Mouse (Mus musculus): ENCODE measurements at regions not wholly inside any gene's neighbourhood (a gene's known extent, or its start where the extent isn't known, plus 50 kb on each side); places are given as distances from the start of the nearest gene placed in this dataset.

GRCm38 (mm10) chr14:100630197-100630596, 345.7 kb upstream of the Klf12 start:
- Histone ChIP-seq H3K27me3 (ENCODE audit: control insufficient read depth, insufficient read depth, low read length) (no peaks in the 10 kb centered on the region), H3K9ac (ENCODE audit: low read length) (no peak overlapping the region), H3K4me3 (ENCODE audit: low read depth, low read length) (no peak overlapping the region), H3K4me1 (replicated peaks; ENCODE audit: control insufficient read depth, insufficient read depth, low read length) (no peaks in the 10 kb centered on the region), H3K27ac (ENCODE audit: low read depth, low read length) (no peak overlapping the region), H3K4me2 (ENCODE audit: low read depth, low read length, severe bottlenecking) (no peak overlapping the region), H3K9me3 (ENCODE audit: control insufficient read depth, low read length) (no peaks in the 10 kb centered on the region), H3K36me3 (ENCODE audit: control insufficient read depth, insufficient read depth, low read length) (no peaks in the 10 kb centered on the region)
- no peak for DNase-seq (ENCODE audit: low spot score)
- WGBS: 69% methylated on average over 6 of the region's 6 CpGs
- ATAC-seq (replicated peaks; ENCODE audit: low FRiP score): no peak

DNA sequence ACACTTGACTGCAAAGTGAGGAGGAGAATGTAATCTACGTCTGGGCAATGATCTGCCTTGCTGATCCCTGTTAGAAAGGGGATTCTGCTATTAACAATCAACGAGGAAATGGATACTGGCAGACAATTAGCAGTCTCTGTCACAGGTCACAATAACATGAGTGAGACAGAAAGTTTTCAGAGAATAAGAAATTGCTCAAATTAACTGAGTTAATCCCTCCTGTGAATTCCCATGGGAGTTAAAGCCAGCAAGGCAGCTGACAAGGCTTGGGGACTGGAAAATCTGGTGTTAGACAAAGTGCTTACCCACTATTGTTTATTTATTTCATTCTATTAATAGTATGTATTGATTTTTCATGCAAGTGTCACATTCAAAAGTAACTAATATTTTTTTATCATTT, 343.0 kb upstream of the Klf12 start:
- ATAC-seq (replicated peaks; ENCODE audit: low FRiP score): no peak
- no peak for DNase-seq (ENCODE audit: low spot score)
- H3K9ac ChIP-seq (ENCODE audit: low read length): no peak overlapping the region
- H3K4me1 ChIP-seq (replicated peaks; ENCODE audit: control insufficient read depth, insufficient read depth, low read length): no peaks in the 10 kb centered on the region
- no peak overlapping the region for H3K4me2 ChIP-seq (ENCODE audit: low read depth, low read length, severe bottlenecking)
- H3K9me3 ChIP-seq (ENCODE audit: control insufficient read depth, low read length): no peaks in the 10 kb centered on the region
- H3K27me3 ChIP-seq (ENCODE audit: control insufficient read depth, insufficient read depth, low read length): no peaks in the 10 kb centered on the region
- H3K36me3 ChIP-seq (ENCODE audit: control insufficient read depth, insufficient read depth, low read length): no peaks in the 10 kb centered on the region
- no peak overlapping the region for H3K27ac ChIP-seq (ENCODE audit: low read depth, low read length)
- H3K4me3 ChIP-seq (ENCODE audit: low read depth, low read length): no peak overlapping the region
- 20% methylated on average over 2 of the region's 2 CpGs for WGBS

- Histone ChIP-seq H3K4me2 (ENCODE audit: low read depth, low read length, severe bottlenecking) (no peak overlapping the region), H3K9ac (ENCODE audit: low read length) (no peak overlapping the region), H3K27ac (ENCODE audit: low read depth, low read length) (no peak overlapping the region), H3K36me3 (ENCODE audit: control insufficient read depth, insufficient read depth, low read length) (no peaks in the 10 kb centered on the region), H3K27me3 (ENCODE audit: control insufficient read depth, insufficient read depth, low read length) (no peaks in the 10 kb centered on the region), H3K4me3 (ENCODE audit: low read depth, low read length) (no peak overlapping the region), H3K9me3 (ENCODE audit: control insufficient read depth, low read length) (no peaks in the 10 kb centered on the region), H3K4me1 (replicated peaks; ENCODE audit: control insufficient read depth, insufficient read depth, low read length) (no peaks in the 10 kb centered on the region)
- ATAC-seq (replicated peaks; ENCODE audit: low FRiP score): peak; percentile 18; the same call in 1 of the 2 replicates
- WGBS: 60% methylated on average over 1 of the region's 1 CpGs
- DNase-seq (ENCODE audit: low spot score): no peak
These were observed 335.2 kb upstream of the Klf12 start for GRCm38 (mm10) chr14:100619656-100620030.

GRCm38 (mm10) chr14:100618793-100619655, 334.5 kb upstream of the Klf12 start:
- no peaks in the 10 kb centered on the region for H3K4me1 ChIP-seq (replicated peaks; ENCODE audit: control insufficient read depth, insufficient read depth, low read length)
- H3K9me3 ChIP-seq (ENCODE audit: control insufficient read depth, low read length): no peaks in the 10 kb centered on the region
- H3K4me3 ChIP-seq (ENCODE audit: low read depth, low read length): no peak overlapping the region
- no peak overlapping the region for H3K4me2 ChIP-seq (ENCODE audit: low read depth, low read length, severe bottlenecking)
- peak; percentile 55 for DNase-seq (ENCODE audit: low spot score)
- 74% methylated on average over 12 of the region's 12 CpGs for WGBS
- ATAC-seq (replicated peaks; ENCODE audit: low FRiP score): peak; percentile 73; the same call in 1 of the 2 replicates
- no peak overlapping the region for H3K9ac ChIP-seq (ENCODE audit: low read length)
- H3K27ac ChIP-seq (ENCODE audit: low read depth, low read length): no peak overlapping the region
- no peaks in the 10 kb centered on the region for H3K36me3 ChIP-seq (ENCODE audit: control insufficient read depth, insufficient read depth, low read length)
- no peaks in the 10 kb centered on the region for H3K27me3 ChIP-seq (ENCODE audit: control insufficient read depth, insufficient read depth, low read length)

DNA sequence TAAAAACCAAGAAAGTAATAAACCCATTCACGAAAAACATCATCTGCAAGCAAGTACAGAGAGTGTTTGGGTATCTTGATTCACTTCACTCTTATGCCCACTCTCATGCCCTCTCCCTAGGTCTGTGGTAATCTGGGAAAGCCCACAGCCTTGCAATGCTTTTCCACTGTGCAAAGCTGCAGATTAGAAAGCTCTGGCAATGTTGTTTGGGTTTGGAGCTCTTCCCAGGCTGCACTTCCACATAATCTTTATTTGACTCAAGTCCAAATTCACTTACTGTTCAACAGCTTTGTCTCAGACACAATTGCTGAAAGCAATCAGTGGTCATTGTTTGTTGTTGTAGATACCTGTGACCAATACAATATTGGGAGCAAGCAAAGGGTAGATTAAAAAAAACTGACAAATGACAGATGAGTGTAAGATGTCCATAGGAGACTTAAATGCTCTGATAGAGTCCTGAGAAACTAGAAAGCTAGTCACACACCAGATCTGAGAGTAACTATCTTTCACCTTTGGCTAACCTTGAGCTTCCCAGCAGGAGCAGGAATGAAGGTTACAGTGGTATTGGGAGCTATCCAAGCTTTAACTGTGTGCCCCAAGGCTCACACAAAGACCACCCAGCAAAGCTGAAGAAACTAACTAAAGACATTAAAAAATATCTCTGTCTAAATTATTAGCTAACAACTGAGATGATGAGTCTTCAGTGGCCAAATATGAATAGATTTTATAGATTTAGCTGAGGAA, 325.7 kb upstream of the Klf12 start:
- Histone ChIP-seq H3K9ac (ENCODE audit: low read length) (no peak overlapping the region), H3K4me2 (ENCODE audit: low read depth, low read length, severe bottlenecking) (no peak overlapping the region), H3K4me1 (replicated peaks; ENCODE audit: control insufficient read depth, insufficient read depth, low read length) (no peaks in the 10 kb centered on the region), H3K36me3 (ENCODE audit: control insufficient read depth, insufficient read depth, low read length) (no peaks in the 10 kb centered on the region), H3K27me3 (ENCODE audit: control insufficient read depth, insufficient read depth, low read length) (no peaks in the 10 kb centered on the region), H3K9me3 (ENCODE audit: control insufficient read depth, low read length) (no peaks in the 10 kb centered on the region), H3K27ac (ENCODE audit: low read depth, low read length) (no peak overlapping the region), H3K4me3 (ENCODE audit: low read depth, low read length) (no peak overlapping the region)
- WGBS: 97% methylated on average over 1 of the region's 1 CpGs
- DNase-seq (ENCODE audit: low spot score) (no peak), ATAC-seq (replicated peaks; ENCODE audit: low FRiP score) (no peak)

DNA sequence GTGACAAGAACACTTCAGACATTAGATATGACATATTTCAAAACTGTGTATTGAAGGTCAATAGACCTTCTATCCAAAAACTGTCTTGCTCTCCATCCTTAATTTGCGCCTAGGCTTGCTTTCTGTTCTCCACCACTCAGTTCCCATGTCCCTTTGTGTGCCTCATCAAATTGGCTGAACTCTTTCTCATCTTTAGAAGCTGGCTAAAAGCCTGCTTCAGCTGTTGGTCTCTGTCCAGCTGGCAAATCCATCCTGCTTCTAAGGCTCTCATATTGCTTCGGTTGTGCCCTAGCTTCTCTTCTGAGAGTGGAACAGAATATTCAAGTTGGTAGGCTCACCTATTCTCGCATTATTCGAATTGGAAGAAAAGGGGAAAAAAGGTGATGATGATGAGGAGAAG, 322.6 kb upstream of the Klf12 start:
- DNase-seq (ENCODE audit: low spot score): no peak
- no peak overlapping the region for H3K9ac ChIP-seq (ENCODE audit: low read length)
- no peak for ATAC-seq (replicated peaks; ENCODE audit: low FRiP score)
- no peaks in the 10 kb centered on the region for H3K9me3 ChIP-seq (ENCODE audit: control insufficient read depth, low read length)
- H3K36me3 ChIP-seq (ENCODE audit: control insufficient read depth, insufficient read depth, low read length): no peaks in the 10 kb centered on the region
- H3K4me2 ChIP-seq (ENCODE audit: low read depth, low read length, severe bottlenecking): no peak overlapping the region
- H3K4me3 ChIP-seq (ENCODE audit: low read depth, low read length): no peak overlapping the region
- H3K4me1 ChIP-seq (replicated peaks; ENCODE audit: control insufficient read depth, insufficient read depth, low read length): no peaks in the 10 kb centered on the region
- no peaks in the 10 kb centered on the region for H3K27me3 ChIP-seq (ENCODE audit: control insufficient read depth, insufficient read depth, low read length)
- H3K27ac ChIP-seq (ENCODE audit: low read depth, low read length): no peak overlapping the region
- WGBS: 95% methylated on average over 4 of the region's 4 CpGs

- Histone ChIP-seq H3K36me3 (ENCODE audit: control insufficient read depth, insufficient read depth, low read length) (no peaks in the 10 kb centered on the region), H3K4me3 (ENCODE audit: low read depth, low read length) (no peak overlapping the region), H3K4me1 (replicated peaks; ENCODE audit: control insufficient read depth, insufficient read depth, low read length) (no peaks in the 10 kb centered on the region), H3K9ac (ENCODE audit: low read length) (no peak overlapping the region), H3K4me2 (ENCODE audit: low read depth, low read length, severe bottlenecking) (no peak overlapping the region), H3K9me3 (ENCODE audit: control insufficient read depth, low read length) (no peaks in the 10 kb centered on the region), H3K27ac (ENCODE audit: low read depth, low read length) (no peak overlapping the region), H3K27me3 (ENCODE audit: control insufficient read depth, insufficient read depth, low read length) (no peaks in the 10 kb centered on the region)
- 72% methylated on average over 7 of the region's 7 CpGs for WGBS
- ATAC-seq (replicated peaks; ENCODE audit: low FRiP score) (no peak), DNase-seq (ENCODE audit: low spot score) (no peak)
These were observed 316.5 kb upstream of the Klf12 start for GRCm38 (mm10) chr14:100600886-100601451.

DNA sequence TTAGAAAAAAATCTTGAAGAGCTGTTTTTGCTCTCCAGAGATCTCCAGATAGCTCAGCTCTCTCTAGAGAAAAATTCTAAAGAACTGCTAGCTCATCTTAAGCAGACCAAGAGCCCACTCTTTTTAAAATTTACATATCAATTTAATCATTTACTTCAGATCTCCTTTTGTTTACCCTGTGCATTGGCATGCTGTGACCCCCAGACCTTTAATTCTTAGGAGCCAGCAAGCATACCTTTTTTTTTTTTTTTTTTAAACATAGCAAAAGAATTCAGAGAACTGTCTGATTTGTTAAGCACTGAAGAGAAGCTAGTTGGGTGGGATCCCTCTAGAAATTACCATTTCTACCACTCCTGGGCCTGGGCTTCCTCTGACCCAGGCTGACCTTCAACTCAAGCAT, 285.5 kb upstream of the Klf12 start:
- Histone ChIP-seq H3K27ac (ENCODE audit: low read depth, low read length) (no peak overlapping the region), H3K9ac (ENCODE audit: low read length) (no peak overlapping the region), H3K4me1 (replicated peaks; ENCODE audit: control insufficient read depth, insufficient read depth, low read length) (no peaks in the 10 kb centered on the region), H3K36me3 (ENCODE audit: control insufficient read depth, insufficient read depth, low read length) (no peaks in the 10 kb centered on the region), H3K27me3 (ENCODE audit: control insufficient read depth, insufficient read depth, low read length) (no peaks in the 10 kb centered on the region), H3K9me3 (ENCODE audit: control insufficient read depth, low read length) (no peaks in the 10 kb centered on the region), H3K4me3 (ENCODE audit: low read depth, low read length) (no peak overlapping the region), H3K4me2 (ENCODE audit: low read depth, low read length, severe bottlenecking) (no peak overlapping the region)
- ATAC-seq (replicated peaks; ENCODE audit: low FRiP score): no peak
- DNase-seq (ENCODE audit: low spot score): no peak
